In genomic region chr9:46482859-46483443, GRCm38 (mm10) we compare ENCODE assay signal across 14 mouse cellular contexts.
DNase-seq lines count a peak whose midpoint lies in the region; ATAC-seq and TF ChIP-seq lines count a peak whose summit lies in the region.
"Had no signal": no experiment of that assay in that cellular context is flagged by ENCODE, and none has a peak within 500 bp of the region (broad histone marks: within the 10 kb centered on the region; RNA-seq: fewer than 3 reads in every experiment).

No protein-coding gene starts in this region.

- peak overlapping the region; percentile 1; the same call in 1 of the 2 replicates for H3K4me2 ChIP-seq in midbrain, embryonic 16.5 days (ENCODE audit: low read length)

- WGBS in midbrain, embryonic 16.5 days: 18% methylated on average over 5 of the region's 5 CpGs

- H3K4me3 ChIP-seq in midbrain, embryonic 16.5 days (ENCODE audit: low read depth, low read length): no peak overlapping the region

- no peaks in the 10 kb centered on the region for H3K27me3 ChIP-seq in midbrain, embryonic 16.5 days (ENCODE audit: control insufficient read depth, insufficient read depth, low read depth, low read length)

- H3K4me1 ChIP-seq in midbrain, embryonic 16.5 days (ENCODE audit: control insufficient read depth, insufficient read depth, low read length): peaks cover 19% of the 10 kb centered on the region

- H3K9me3 ChIP-seq in midbrain, embryonic 16.5 days (replicated peaks; ENCODE audit: control insufficient read depth, low read length, poor library complexity, severe bottlenecking): no peaks in the 10 kb centered on the region

- TF ChIP-seq CTCF in brain, embryonic 14.5 days (IDR thresholded peaks at IDR 0.05; ENCODE audit: borderline replicate concordance, extremely low read depth, insufficient read depth, insufficient read length): peak; percentile 59

- H3K9ac ChIP-seq in midbrain, embryonic 16.5 days (ENCODE audit: low read depth, low read length): 0 out of 2 replicates have a peak overlapping the region, but pooled peaks have one; percentile 22

- DNase-seq in ES-CJ7 (ENCODE audit: low read depth, low spot score): peak; percentile 39
- peak; percentile 71 for DNase-seq in brain, embryonic 14.5 days (ENCODE audit: low read depth)
- DNase-seq in thymus, postnatal 0 days (ENCODE audit: low spot score): no peak
- no peak for DNase-seq in gastrocnemius, postnatal 25 days
- DNase-seq in right cerebral cortex, postnatal 25 days: no peak
- DNase-seq: adrenal gland, postnatal 25 days; cerebellum, postnatal 36 days; heart, postnatal 14 days; kidney, postnatal 36 days; liver; lung, postnatal 4 days; thymus, postnatal 4 days had no signal

- TF ChIP-seq POLR2A in brain, embryonic 14.5 days (IDR thresholded peaks at IDR 0.05; ENCODE audit: borderline replicate concordance, extremely low read depth, insufficient read depth, insufficient read length, poor library complexity, severe bottlenecking): no peak

- peak; percentile 60 for ATAC-seq in granulocyte monocyte progenitor cell, adult 5-6 weeks (replicated peaks; ENCODE audit: poor library complexity, severe bottlenecking)
- ATAC-seq in midbrain, embryonic 16.5 days: peak; percentile 8; the same call in 1 of the 2 replicates

- H3K36me3 ChIP-seq in midbrain, embryonic 16.5 days (ENCODE audit: control insufficient read depth, insufficient read depth, low read length): no peaks in the 10 kb centered on the region

- H3K27ac ChIP-seq in midbrain, embryonic 16.5 days (ENCODE audit: low read length): peak overlapping the region; percentile 63

Comparison
In these comparisons a context has a peak if more than half of its experiments do, and no peak if none do; other contexts are left out.
1. DNase-seq: peak in ES-CJ7 (single experiment) and brain, embryonic 14.5 days (single experiment); none in thymus, postnatal 0 days (single experiment), gastrocnemius, postnatal 25 days (single experiment) and right cerebral cortex, postnatal 25 days (single experiment).